Mouse (Mus musculus): ENCODE measurements at regions not wholly inside any gene's neighbourhood (a gene's known extent, or its start where the extent isn't known, plus 50 kb on each side); places are given as distances from the start of the nearest gene placed in this dataset.

DNA sequence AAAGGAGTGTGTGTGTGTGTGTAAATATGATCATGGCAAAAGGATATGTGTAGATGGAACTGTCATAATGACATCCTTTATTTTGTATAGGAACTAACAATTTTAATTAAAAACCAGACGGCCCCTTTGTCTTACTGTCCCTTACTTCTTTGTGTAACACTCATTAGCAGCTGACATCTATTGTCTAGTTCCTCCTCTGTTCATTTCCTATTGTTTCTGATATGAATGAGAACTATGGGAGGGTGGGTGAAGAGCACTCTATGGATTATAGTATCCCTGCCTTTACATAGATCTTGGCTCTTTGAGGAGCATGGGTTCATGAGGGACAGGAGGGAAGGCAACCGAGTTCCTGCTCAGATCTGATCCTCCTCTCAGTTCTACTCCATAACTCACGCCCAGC, 273.8 kb downstream of the Slc30a10 start:
- TF ChIP-seq MAFK (IDR thresholded peaks at IDR 0.05; ENCODE audit: insufficient read depth, low read depth, low read length): no peak
- TF ChIP-seq CHD2 (IDR thresholded peaks at IDR 0.05; ENCODE audit: low read depth, low read length): no peak
- no peak for TF ChIP-seq HCFC1 (IDR thresholded peaks at IDR 0.05; ENCODE audit: borderline replicate concordance, insufficient read depth, low read length)
